Mouse (Mus musculus): Measurements from ENCODE around the gene Nsdhl.

Nsdhl gene

GRCm38 (mm10) chrX:72917884-72918681 lies at the start of gene Nsdhl, which contains the start of gene Cetn2:
Gene Nsdhl (plus strand): TSS chrX:72918557.
Gene Cetn2 (minus strand): TSS chrX:72918411.
- DNase-seq = peak; percentile 88

DNA sequence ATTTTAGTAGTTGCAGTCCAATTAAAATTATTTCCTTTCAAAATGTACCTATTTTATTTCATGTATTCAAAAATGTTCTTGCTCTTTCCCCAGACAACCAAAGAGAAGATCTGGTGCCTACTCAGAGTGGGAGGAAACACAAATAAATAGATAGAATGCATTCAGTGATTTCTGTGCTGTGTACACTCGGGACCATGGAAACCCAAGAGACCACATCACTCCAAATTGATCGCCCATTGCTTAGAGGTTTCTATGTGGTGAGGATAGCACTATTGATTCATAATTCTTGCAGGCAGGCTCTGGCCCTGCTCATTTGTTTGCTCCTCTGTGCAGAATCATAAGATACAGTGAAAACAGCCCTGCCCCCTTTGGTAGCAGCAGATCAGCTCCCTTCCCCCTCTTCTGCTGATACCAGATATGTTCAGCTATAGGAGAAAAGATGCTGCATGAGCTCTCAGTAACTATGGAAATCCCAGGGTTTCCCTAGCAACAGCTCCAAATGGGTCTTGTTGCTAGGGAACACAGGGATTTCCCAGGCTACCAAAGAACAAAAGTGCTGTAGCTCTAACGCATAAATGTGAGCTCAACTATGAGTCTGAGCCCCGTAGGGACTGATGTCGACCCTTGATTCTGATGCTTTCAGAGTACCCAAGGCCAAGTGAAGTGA lies 22.8 kb upstream of the Nsdhl start:
- no peak for DNase-seq

- DNase-seq = no peak
Observed at GRCm38 (mm10) chrX:72896055-72896437, 22.3 kb upstream of the Nsdhl start.

DNA sequence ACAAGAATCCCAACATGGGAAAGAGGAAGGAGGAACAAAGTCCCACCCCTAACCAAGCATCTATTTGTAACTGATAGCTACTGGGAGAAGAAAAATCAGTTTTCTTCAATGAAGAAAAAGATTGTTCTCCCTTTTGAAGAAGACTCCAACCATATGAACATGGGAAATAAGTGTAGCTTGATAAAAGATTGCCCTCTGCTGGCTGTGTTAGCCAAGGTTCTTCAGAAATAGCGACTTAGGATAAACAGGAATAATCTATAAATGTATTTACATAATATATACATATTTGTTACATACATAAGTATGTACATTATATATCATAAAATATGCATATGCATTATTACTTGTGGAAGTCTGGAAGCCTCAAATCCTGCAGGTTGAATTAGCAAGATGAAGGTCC lies 15.8 kb upstream of the Nsdhl start:
- no peak for DNase-seq

DNA sequence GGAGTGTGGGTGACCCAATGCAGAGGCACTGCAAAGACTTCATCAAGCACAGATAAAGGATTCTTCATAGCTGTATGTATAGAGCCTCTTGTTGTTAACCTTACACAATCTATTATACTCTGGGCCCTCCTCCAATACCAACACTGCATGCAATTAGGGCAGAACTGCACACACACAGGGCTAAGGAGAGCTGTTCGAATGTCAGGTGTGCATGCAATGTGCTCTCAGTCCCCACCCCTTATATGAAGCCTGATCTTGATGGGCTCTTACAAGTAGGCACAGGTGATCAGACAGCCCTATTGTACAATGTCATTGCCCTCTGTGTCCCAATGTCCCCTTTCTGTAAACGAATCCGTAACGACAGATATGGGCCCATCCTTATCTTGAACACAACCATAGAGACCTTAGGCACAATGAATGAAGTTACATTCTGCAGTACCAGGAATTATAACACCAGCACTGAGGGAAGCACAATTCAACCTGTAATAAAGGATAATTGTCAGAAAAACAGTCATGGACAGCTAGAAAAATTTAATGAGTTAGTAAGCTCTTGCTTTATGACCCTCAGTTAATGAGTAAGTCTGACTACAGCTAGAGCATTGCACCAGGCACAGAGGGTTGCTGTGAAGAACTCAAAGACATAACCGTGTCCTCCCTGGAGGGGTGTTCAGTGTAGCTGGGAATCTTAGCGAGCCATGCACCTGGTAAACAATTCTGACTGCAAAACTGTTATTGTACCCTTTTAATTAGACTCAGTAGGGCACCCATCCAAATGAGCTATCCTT lies 10.5 kb upstream of the Nsdhl start:
- no peak for DNase-seq

DNA sequence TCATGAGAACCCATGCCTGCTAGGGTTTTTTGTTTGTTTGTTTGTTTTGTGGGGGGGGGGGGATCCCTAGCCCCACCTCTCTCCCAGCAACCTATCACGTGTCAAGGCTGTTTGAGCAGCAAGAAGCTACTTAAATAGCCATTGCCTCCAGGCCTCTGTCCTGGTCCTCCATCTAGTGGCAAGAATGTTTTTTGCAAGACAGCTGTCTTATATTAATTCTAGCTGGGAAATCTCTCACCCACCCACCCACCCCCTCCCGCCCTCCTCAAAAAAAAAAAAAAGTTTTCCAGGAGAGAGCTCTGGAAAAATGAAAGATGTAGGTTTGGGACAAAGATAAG lies 10.0 kb upstream of the Nsdhl start:
- DNase-seq = no peak

- no peak for DNase-seq
Observed at GRCm38 (mm10) chrX:72911611-72912010, 6.7 kb upstream of the Nsdhl start.

GRCm38 (mm10) chrX:72918682-72919059 lies 314 bp downstream of the Nsdhl start:
- no peak for DNase-seq

DNA sequence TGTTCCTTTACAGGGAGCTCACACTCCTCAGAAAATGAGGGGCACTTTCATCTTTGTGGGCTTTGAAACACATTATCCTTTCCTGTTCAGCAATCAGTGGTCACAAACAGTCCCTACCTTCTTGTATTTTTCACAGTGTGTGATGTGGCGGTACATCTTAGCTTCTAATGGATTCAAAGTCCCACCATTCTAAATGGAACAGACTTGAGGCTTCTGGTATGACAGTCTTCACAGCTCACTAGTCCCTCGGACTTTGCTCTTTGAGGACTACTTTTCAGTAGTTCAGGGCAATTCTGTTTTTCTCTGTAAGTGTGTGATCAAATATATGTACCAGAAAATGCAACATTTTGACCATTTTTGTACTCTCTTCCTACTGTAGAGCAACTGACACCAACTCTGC lies 3.0 kb downstream of the Nsdhl start:
- DNase-seq = no peak

DNA sequence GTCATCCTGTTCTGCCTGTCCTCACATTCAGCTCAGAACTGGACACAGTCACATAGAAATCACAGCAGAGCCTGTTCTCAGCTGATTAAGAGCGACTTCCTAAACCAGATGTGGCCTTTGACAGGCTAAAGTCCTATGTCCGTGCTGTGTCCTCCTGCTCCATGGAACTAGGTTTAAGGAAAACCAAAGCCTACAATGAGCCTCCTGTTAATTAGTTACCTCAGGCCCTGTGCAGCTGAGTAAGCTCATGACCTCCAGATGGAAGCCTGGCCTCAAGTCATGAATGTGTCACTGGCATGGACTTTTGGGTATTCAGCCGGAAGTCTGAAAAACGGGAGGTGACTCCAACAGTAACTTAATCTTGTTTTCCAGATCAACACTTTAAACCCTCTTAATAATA lies 35.1 kb downstream of the Nsdhl start:
- DNase-seq = no peak

GRCm38 (mm10) chrX:72956486-72956885 lies 38.1 kb downstream of the Nsdhl start:
- DNase-seq = no peak

- peak; percentile 5 for DNase-seq
Observed at GRCm38 (mm10) chrX:72960431-72960830, 42.1 kb downstream of the Nsdhl start.

DNA sequence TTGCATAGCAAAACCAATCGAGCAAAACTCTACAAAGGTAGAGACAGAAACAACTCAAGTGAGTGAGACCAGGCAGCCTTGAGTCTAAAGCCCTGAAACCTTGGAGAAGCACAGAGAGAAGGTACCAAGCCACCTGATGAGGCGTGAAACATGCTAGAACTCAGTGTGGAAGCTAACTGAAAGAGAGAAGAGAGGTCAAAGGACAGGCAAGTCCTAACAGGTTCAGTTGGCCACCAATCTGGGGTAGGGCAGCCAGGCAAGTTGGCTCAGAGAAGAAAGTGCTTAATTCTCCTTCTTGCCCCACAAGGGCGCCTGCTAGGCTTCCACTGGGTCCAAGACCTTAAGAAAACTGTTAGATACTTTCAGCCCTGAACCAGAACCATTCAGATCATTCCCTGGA lies 43.2 kb downstream of the Nsdhl start:
- no peak for DNase-seq

DNA sequence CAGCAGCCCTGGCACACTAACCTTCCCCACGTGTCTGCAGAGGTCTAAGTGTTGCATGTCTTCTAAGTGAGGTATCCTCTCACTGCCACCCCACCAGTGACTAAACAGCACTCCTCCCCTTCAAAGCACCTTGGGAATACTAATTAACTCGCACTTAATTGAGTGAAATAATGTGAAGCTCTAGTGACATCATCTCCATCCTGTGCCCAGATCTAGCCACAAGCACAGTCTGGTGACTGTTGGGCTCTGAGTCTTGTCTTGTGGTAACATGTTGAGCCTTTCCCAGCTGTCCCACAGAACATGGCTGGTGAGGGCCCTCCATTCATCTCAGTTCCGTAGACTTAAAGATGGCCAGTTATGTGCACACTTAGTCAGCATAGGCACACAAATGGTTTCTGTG lies 44.4 kb downstream of the Nsdhl start:
- DNase-seq = no peak

- no peak for DNase-seq
Observed at GRCm38 (mm10) chrX:72982831-72983230, 64.5 kb downstream of the Nsdhl start.

- DNase-seq = no peak
Observed at GRCm38 (mm10) chrX:72985607-72986006, 67.2 kb downstream of the Nsdhl start.

DNA sequence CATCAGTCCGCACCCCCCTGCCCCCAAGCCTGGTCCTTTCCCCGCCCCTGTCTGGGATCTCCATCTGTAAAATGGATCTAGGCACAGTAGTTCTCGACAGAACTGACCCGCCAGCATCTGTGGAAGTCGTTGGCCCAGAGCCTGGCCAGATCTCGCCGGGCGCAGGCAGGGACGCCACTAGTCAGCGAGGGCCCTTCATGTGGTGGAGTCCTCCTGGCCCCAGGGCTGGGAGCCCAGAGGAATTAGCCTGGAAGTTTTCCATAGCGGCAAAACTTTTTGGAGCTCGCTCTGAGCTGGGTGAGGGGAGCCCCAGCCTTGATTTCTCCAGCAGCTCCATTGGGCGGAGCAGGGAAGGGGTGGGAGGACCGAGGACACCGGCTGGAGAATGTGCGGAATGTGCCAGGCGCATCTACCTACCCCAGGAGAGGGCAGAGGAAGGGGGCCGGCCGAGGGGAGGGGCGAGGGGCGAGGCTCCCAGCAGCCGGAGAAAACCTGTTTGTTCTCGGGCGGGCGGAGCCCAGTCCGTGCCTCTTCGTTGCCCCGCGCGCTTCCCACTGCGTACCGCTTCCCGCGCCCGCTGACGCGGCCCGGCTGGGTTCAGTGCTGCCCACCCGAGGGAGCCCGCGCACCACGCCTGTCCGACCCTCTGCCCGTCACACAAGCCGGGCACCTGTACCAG lies 68.6 kb downstream of the Nsdhl start, which contains the start of gene Zfp185:
Gene Zfp185 (plus strand): TSS at position 499 of the 679 bp plus-strand sequence.
- DNase-seq = no peak

DNA sequence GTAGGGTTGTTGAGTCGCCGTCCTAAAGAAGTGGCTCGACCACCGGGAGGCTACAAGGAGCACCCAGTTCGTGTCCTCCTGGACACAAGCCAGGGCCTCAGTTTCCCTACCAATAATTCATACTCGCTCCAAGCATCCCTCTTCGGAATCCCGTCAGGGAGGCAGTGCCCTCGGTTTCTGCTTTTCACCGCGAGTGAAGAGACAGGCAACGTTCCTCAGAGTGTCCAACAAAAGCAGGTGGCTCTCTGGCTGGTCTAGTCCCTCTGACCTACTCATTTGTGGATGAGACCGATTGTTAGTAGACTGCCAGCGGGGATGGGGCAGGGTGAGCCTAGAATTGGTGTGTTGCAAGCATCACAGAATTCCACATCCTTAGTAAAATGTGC lies 69.2 kb downstream of the Nsdhl start:
- no peak for DNase-seq

- DNase-seq = no peak
Observed at GRCm38 (mm10) chrX:72988431-72988830, 70.1 kb downstream of the Nsdhl start.

DNA sequence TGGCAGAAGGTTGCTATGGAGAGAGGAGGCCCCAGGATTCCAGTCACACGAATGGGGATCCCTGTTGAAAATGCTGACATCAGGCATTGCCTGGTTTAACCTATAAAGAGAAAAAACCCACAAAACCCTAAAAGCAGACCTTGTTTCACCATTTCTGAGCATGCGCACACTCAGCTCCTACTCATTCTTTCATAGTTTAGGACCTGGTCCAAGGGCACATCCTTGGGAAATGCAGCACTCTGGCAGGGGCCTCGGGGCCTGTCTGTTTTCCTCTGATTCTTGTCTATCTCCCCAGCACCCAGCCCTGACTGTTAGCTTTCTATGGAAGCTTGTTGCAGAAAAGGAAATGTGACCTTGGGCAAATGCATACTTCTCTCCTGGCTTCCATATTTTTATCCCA lies 72.2 kb downstream of the Nsdhl start:
- DNase-seq = no peak

- DNase-seq = no peak
Observed at GRCm38 (mm10) chrX:72992291-72992919, 74.0 kb downstream of the Nsdhl start.

DNA sequence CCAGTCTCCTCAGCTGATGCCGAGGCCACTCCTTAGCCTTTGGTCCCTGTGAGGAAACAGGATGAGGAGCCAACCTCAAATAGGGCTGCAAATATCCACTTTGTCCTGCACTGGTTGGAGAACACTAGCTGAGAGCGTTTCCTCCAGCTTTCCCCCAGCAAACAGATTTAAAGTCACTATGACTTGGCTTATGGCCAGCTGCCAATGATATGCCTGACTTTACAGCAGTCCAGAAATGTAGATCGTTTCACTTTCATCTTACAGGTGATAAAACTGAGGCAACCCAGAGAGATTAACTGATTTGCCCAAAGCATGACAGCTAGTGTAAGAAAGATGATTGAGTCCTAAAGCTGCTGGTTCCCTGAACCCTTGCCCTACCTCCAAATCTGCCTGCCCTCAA lies 77.2 kb downstream of the Nsdhl start:
- DNase-seq = no peak

- no peak for DNase-seq
Observed at GRCm38 (mm10) chrX:73003110-73003509, 84.8 kb downstream of the Nsdhl start.
